Mouse (Mus musculus): ENCODE results near the gene Mx1.

The Mx1 gene

GRCm38 (mm10) chr16:97462481-97463181, at the start of gene Mx1:
Mx1 (minus strand) TSS chr16:97462907.
- DNase-seq (ENCODE audit: low spot score in 2 of 2) = no peak

- no peak for DNase-seq (ENCODE audit: low spot score in 2 of 2)
Observed at GRCm38 (mm10) chr16:97512347-97512751, 49.6 kb upstream of the Mx1 start.

- DNase-seq (ENCODE audit: low spot score in 2 of 2) = no peak
Observed at GRCm38 (mm10) chr16:97511495-97511894, 48.8 kb upstream of the Mx1 start.

- DNase-seq (ENCODE audit: low spot score in 2 of 2) = no peak
Observed at GRCm38 (mm10) chr16:97510849-97511248, 48.1 kb upstream of the Mx1 start.

- DNase-seq (ENCODE audit: low spot score in 2 of 2) = no peak
Observed at GRCm38 (mm10) chr16:97507783-97508182, 45.1 kb upstream of the Mx1 start.

GRCm38 (mm10) chr16:97504793-97505192, 42.1 kb upstream of the Mx1 start:
- DNase-seq (ENCODE audit: low spot score in 2 of 2) = no peak

GRCm38 (mm10) chr16:97503849-97504248, 41.1 kb upstream of the Mx1 start:
- no peak for DNase-seq (ENCODE audit: low spot score in 2 of 2)

GRCm38 (mm10) chr16:97500901-97501300, 38.2 kb upstream of the Mx1 start:
- no peak for DNase-seq (ENCODE audit: low spot score in 2 of 2)

GRCm38 (mm10) chr16:97499450-97499849, 36.7 kb upstream of the Mx1 start:
- no peak for DNase-seq (ENCODE audit: low spot score in 2 of 2)

- no peak for DNase-seq (ENCODE audit: low spot score in 2 of 2)
Observed at GRCm38 (mm10) chr16:97498139-97498538, 35.4 kb upstream of the Mx1 start.

GRCm38 (mm10) chr16:97497682-97498081, 35.0 kb upstream of the Mx1 start:
- DNase-seq (ENCODE audit: low spot score in 2 of 2) = no peak

GRCm38 (mm10) chr16:97496026-97496425, 33.3 kb upstream of the Mx1 start:
- DNase-seq (ENCODE audit: low spot score in 2 of 2) = no peak

- DNase-seq (ENCODE audit: low spot score in 2 of 2) = no peak
Observed at GRCm38 (mm10) chr16:97492369-97492768, 29.7 kb upstream of the Mx1 start.

GRCm38 (mm10) chr16:97478655-97479054, 15.9 kb upstream of the Mx1 start:
- DNase-seq (ENCODE audit: low spot score in 2 of 2) = no peak

- DNase-seq (ENCODE audit: low spot score in 2 of 2) = no peak
Observed at GRCm38 (mm10) chr16:97476524-97476923, 13.8 kb upstream of the Mx1 start.

- no peak for DNase-seq (ENCODE audit: low spot score in 2 of 2)
Observed at GRCm38 (mm10) chr16:97475581-97475980, 12.9 kb upstream of the Mx1 start.

GRCm38 (mm10) chr16:97474671-97475070, 12.0 kb upstream of the Mx1 start:
- no peak for DNase-seq (ENCODE audit: low spot score in 2 of 2)

- DNase-seq (ENCODE audit: low spot score in 2 of 2) = no peak
Observed at GRCm38 (mm10) chr16:97467993-97468791, 5.5 kb upstream of the Mx1 start.

GRCm38 (mm10) chr16:97467472-97467871, 4.8 kb upstream of the Mx1 start:
- no peak for DNase-seq (ENCODE audit: low spot score in 2 of 2)

GRCm38 (mm10) chr16:97466182-97466957, 3.7 kb upstream of the Mx1 start:
- no peak for DNase-seq (ENCODE audit: low spot score in 2 of 2)

- DNase-seq (ENCODE audit: low spot score in 2 of 2) = no peak
Observed at GRCm38 (mm10) chr16:97461271-97461670, 1.4 kb downstream of the Mx1 start.

GRCm38 (mm10) chr16:97459831-97460230, 2.9 kb downstream of the Mx1 start:
- no peak for DNase-seq (ENCODE audit: low spot score in 2 of 2)
